Mouse (Mus musculus) Patski (cell line): ENCODE data around the gene Ropn1l. TPM values are rescaled to one million over a fixed set of nuclear protein-coding genes. Genes with fewer than 3 reads are reported as not detected.

Experiments used
- ATAC-seq: fragments of 100-300 bp; one replicate; pipeline ENCODE4 v1.8.0; 2021
- CTCF ChIA-PET: fragments of 350-600 bp; sonication (Branson Sonifier 250); formaldehyde crosslinking; loops from one replicate; lab custom pipeline; 2022; ENCODE audit warnings: inconsistent platforms; lab: Charles Lee
- POLR2A ChIA-PET: fragments of 350-600 bp; sonication (Branson Sonifier 250); formaldehyde crosslinking; loops from one replicate; lab custom pipeline; 2022; ENCODE audit warnings: antibody characterized with exemption, inconsistent platforms; lab: Charles Lee
- DNase-seq: peaks from one replicate; pipeline ENCODE4 v3.0.0-alpha.2; 2011; ENCODE audit warnings: low read depth, low spot score
- H3K27me3 ChIP-seq: fragments of 371-371 bp; one replicate; pipeline ENCODE4 v1.5.1; 2021
- CTCF ChIP-seq: fragments of 100-300 bp; IDR thresholded peaks from one replicate; pipeline ENCODE4 v1.5.1; 2021
- in situ Hi-C: fragments of 300-500 bp; cut with MboI; formaldehyde crosslinking; loops from 3 replicates; pipeline ENCODE4 v1.11.1; 2018; ENCODE audit warnings: low pct_unique_long_range_greater_than_20kb, mixed read lengths
- polyA plus RNA-seq: library from polyadenylated mRNA; unstranded; gene quantifications from one replicate; pipeline ENCODE4 v1.2.3, GENCODE M21; 2021

Ropn1l gene
- polyA plus RNA-seq, 1 experiment from 2014 or later: 7.6 TPM

DNA sequence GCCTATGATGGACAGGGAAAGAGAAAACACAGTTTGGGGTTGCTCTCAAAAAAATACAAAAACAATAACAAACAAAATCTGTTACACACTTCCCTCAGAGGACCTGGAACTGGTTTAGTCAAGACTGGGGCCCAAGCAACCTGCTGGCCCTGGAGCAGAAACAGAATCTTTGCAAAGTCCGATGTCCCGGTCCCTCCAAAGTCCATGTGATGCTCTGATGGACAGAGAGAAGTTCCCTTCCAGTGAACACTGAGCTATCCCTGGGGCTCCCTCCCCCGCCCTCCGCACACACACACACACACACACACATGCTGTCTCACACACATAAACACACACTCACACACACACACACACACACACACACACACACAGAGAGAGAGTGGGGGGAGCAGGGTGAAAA is 57.6 kb downstream of the Ropn1l start:
- TF ChIP-seq CTCF: no peak
- no peak for DNase-seq
- in situ Hi-C loops: no loop called here

DNA sequence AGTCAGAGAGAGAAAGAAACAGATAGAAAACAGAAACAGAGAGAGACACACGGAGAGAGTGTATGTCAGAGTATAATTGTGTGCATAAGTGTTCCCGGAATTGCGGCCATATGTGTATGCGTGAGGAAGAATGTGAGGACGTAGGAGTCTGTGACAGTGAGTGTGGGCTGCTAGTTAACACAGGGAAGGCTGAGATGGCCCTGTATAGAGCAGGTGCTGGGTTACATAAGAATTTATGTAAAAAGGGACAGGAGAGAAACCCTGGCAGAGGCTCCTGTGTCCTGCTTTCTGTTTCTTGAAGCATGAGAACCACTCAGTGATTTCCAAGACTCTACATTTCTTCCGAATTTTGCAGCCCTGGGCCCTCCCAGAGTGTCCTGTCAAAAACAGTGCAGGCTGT is 60.1 kb downstream of the Ropn1l start:
- ChIA-PET POLR2A (no interaction called here), CTCF (no interaction called here)
- no peak for TF ChIP-seq CTCF
- ATAC-seq (no peak), DNase-seq (no peak)
- in situ Hi-C loops: no loop called here
- no peaks in the 10 kb centered on the region for H3K27me3 ChIP-seq

More for the DNA sequence above, 57.6 kb downstream of the Ropn1l start:
- POLR2A ChIA-PET: no interaction called here
- CTCF ChIA-PET: no interaction called here
- H3K27me3 ChIP-seq: no peaks in the 10 kb centered on the region
- no peak for ATAC-seq

DNA sequence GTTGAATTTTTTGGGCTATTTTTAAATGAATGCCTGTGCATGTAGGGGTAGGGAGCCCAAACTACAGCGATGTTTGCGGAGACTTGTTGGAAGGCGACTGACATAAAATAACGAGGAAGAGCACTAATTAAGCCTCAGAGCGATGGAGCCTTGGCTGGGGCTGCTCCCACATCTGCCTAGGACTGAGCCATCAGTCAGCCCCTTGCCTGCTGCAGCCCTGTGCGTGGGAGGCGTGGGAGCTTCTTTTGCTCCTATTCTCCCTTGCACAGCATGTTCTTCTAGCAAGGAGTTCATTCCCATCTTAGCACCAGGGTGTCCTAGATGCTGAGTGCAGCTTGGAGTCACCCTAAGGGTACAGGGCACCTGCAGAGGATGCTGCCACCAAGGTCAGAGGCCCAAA is 60.8 kb downstream of the Ropn1l start:
- ATAC-seq (no peak), DNase-seq (no peak)
- in situ Hi-C loops: no loop called here
- no peak for TF ChIP-seq CTCF
- CTCF ChIA-PET: no interaction called here
- H3K27me3 ChIP-seq: no peaks in the 10 kb centered on the region
- POLR2A ChIA-PET: no interaction called here

DNA sequence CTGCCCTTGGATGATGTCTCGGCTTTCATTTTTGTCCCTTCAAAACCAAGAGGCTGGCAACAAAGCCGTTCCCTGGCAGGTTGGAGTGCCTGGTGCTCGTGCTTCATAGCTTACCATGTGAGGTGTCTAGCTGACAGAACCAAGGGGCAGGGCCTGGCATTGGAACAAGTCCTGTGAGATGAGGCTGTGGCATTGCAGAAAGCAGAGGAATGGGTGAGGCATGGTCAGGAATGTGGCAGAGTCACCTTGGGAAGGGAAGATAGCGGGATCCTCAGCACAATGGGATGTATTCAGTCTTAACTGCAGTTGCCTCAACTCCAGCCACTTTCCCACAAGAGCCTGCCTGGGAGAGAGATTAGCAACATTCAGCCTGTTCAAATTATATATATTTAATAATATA is 61.4 kb downstream of the Ropn1l start:
- DNase-seq (no peak), ATAC-seq (peak; percentile 52)
- ChIA-PET POLR2A (no interaction called here), CTCF (no interaction called here)
- no peak for TF ChIP-seq CTCF
- no peaks in the 10 kb centered on the region for H3K27me3 ChIP-seq
- in situ Hi-C loops: no loop called here

Other genes starting within 250 kb of the Ropn1l start
- 174 TPM for gene Dap, start 229.4 kb downstream of the Ropn1l start, polyA plus RNA-seq
- gene Ankrd33b, start 86.0 kb downstream of the Ropn1l start, polyA plus RNA-seq: 9.3 TPM
- gene March6, start 77.3 kb upstream of the Ropn1l start, polyA plus RNA-seq: 61.0 TPM
- 0.51 TPM for gene Cmbl, start 111.7 kb upstream of the Ropn1l start, polyA plus RNA-seq
- gene Cct5, start 148.1 kb upstream of the Ropn1l start, polyA plus RNA-seq: 407 TPM
- 13.3 TPM for gene Fam173b, start 148.1 kb upstream of the Ropn1l start, polyA plus RNA-seq